Mouse (Mus musculus) stomach, embryonic 14.5 days (tissue): ENCODE results near the gene Esp8. TPM values are rescaled to one million over a fixed set of nuclear protein-coding genes. Genes with fewer than 3 reads are reported as not detected.

ENCODE experiments used
- polyA plus RNA-seq: library from polyadenylated mRNA; unstranded; fragments of >200 nt; fragmentation: Nextera tagmentation; extraction: Ambion mirVana; gene quantifications from 2 replicates; pipeline ENCODE4 v1.2.1, GENCODE M21; 2014

Esp8 gene
- polyA plus RNA-seq, 1 experiment from 2014 or later: 0.43 TPM

Other genes with a start within 250 kb of the Esp8 start
- gene Crisp1, start 200.8 kb upstream of the Esp8 start, polyA plus RNA-seq: not detected in 2 replicates
- not detected in 2 replicates for gene Esp6, start 41.5 kb downstream of the Esp8 start, polyA plus RNA-seq
- gene Esp4, start 78.6 kb downstream of the Esp8 start, polyA plus RNA-seq: not detected in 2 replicates
- gene Esp3, start 112.1 kb downstream of the Esp8 start, polyA plus RNA-seq: not detected in 2 replicates
- gene Esp1, start 207.1 kb downstream of the Esp8 start, polyA plus RNA-seq: not detected in 2 replicates